Mouse (Mus musculus): ENCODE results near the gene Smok2b.
"Not testable (repeated sequence)": the region's sequence is repeated elsewhere in the genome, so short reads cannot be mapped to it uniquely, and the experiment has no call there.

Gene Smok2b

GRCm38 (mm10) chr17:13240807-13241727, 11.0 kb downstream of the Smok2b start:
- in situ Hi-C loops (cut with MboI): not testable (repeated sequence)

GRCm38 (mm10) chr17:13254786-13255185, 24.7 kb downstream of the Smok2b start:
- in situ Hi-C loops (cut with MboI): not testable (repeated sequence)

All from mature B cell (primary cell).